ENCODE assay signal across 19 mouse cellular contexts in the genomic region with DNA sequence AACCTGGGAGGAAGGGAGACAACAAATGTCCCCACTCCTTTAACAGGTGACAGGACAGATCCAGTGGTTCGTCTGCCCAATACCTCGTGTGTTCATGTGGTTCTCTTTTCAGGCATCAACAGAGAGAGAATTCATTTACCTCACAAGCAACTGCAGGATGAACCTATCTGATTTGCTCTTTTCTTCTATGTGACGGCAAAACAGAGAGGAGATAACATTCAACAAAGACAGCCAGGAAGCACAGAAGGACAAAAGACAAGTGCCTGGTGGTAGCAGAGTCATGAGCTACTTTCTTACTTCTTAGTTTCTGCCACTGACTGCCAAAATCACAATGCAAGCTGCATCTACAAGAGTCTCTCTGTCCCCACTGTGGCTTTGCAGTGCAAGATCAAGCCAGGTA. TPM values are rescaled to one million over a fixed set of nuclear protein-coding genes. Genes with fewer than 3 reads are reported as not detected.
DNase-seq lines count a peak whose midpoint lies in the region; ATAC-seq and TF ChIP-seq lines count a peak whose summit lies in the region.
"Had no signal": no experiment of that assay in that cellular context is flagged by ENCODE, and none has a peak within 500 bp of the region (broad histone marks: within the 10 kb centered on the region; RNA-seq: fewer than 3 reads in every experiment).

No protein-coding gene starts in this region.

- peak overlapping the region; percentile 63 for H3K9ac ChIP-seq in liver, embryonic 13.5 days
- H3K9ac ChIP-seq in stomach, embryonic 15.5 days, result no peak overlapping the region
- H3K9ac ChIP-seq in kidney, embryonic 15.5 days, result no peak overlapping the region
- no peak overlapping the region for H3K9ac ChIP-seq in hindbrain, postnatal 0 days (replicated peaks; ENCODE audit: low read length)
- H3K9ac ChIP-seq: forebrain, embryonic 15.5 days; hindbrain, embryonic 15.5 days; limb, embryonic 12.5 days; midbrain, embryonic 15.5 days had no signal

- no peak for TF ChIP-seq CTCF in hindbrain, postnatal 0 days (IDR thresholded peaks at IDR 0.05; ENCODE audit: low read depth)

- no peaks in the 10 kb centered on the region for H3K27me3 ChIP-seq in megakaryocyte, embryonic 14.5 days (replicated peaks)
- H3K27me3 ChIP-seq in liver, embryonic 13.5 days, result no peaks in the 10 kb centered on the region
- H3K27me3 ChIP-seq in stomach, embryonic 15.5 days (replicated peaks), result no peaks in the 10 kb centered on the region
- H3K27me3 ChIP-seq in kidney, embryonic 15.5 days, result no peaks in the 10 kb centered on the region
- H3K27me3 ChIP-seq in hindbrain, postnatal 0 days (ENCODE audit: insufficient read depth, low read length), result no peaks in the 10 kb centered on the region
- H3K27me3 ChIP-seq: forebrain, embryonic 15.5 days; hindbrain, embryonic 15.5 days; limb, embryonic 12.5 days; midbrain, embryonic 15.5 days had no signal

- peaks cover 88% of the 10 kb centered on the region for H3K4me1 ChIP-seq in megakaryocyte, embryonic 14.5 days
- peaks cover 94% of the 10 kb centered on the region for H3K4me1 ChIP-seq in liver, embryonic 13.5 days (replicated peaks)
- 0 out of 2 replicates have a peak, but pooled peaks cover 2% of the 10 kb centered on the region for H3K4me1 ChIP-seq in stomach, embryonic 15.5 days
- H3K4me1 ChIP-seq in kidney, embryonic 15.5 days, result peaks cover 11% of the 10 kb centered on the region
- H3K4me1 ChIP-seq in hindbrain, postnatal 0 days (ENCODE audit: insufficient read depth, low read length), result no peaks in the 10 kb centered on the region; the same call in 1 of the 2 replicates
- H3K4me1 ChIP-seq: forebrain, embryonic 15.5 days; limb, embryonic 12.5 days; midbrain, embryonic 15.5 days had no signal

- no peak for ATAC-seq in megakaryocyte, adult 5-6 weeks (ENCODE audit: poor library complexity, severe bottlenecking)
- ATAC-seq in liver, embryonic 13.5 days (ENCODE audit: low read depth), result peak; percentile 11
- no peak for ATAC-seq in stomach, embryonic 15.5 days (ENCODE audit: insufficient read depth, low FRiP score, low read depth)
- no peak for ATAC-seq in kidney, embryonic 15.5 days (replicated peaks; ENCODE audit: low FRiP score)
- no peak for ATAC-seq in hindbrain, postnatal 0 days
- ATAC-seq: forebrain, embryonic 15.5 days; midbrain, embryonic 15.5 days had no signal

- no peaks in the 10 kb centered on the region for H3K9me3 ChIP-seq in megakaryocyte, embryonic 14.5 days
- H3K9me3 ChIP-seq in liver, embryonic 13.5 days (replicated peaks), result no peaks in the 10 kb centered on the region
- no peaks in the 10 kb centered on the region for H3K9me3 ChIP-seq in stomach, embryonic 15.5 days
- H3K9me3 ChIP-seq in kidney, embryonic 15.5 days (replicated peaks), result no peaks in the 10 kb centered on the region
- H3K9me3 ChIP-seq in hindbrain, postnatal 0 days (ENCODE audit: low read length), result no peaks in the 10 kb centered on the region
- H3K9me3 ChIP-seq: forebrain, embryonic 15.5 days; hindbrain, embryonic 15.5 days; limb, embryonic 12.5 days; midbrain, embryonic 15.5 days had no signal

- 37% methylated on average over 3 of the region's 3 CpGs for WGBS in liver, embryonic 13.5 days (ENCODE audit: insufficient replicate concordance)
- WGBS in stomach, embryonic 15.5 days, result 60% methylated on average over 3 of the region's 3 CpGs
- WGBS in kidney, embryonic 15.5 days, result 80% methylated on average over 3 of the region's 3 CpGs
- WGBS in hindbrain, postnatal 0 days, result 81% methylated on average over 3 of the region's 3 CpGs

- H3K4me3 ChIP-seq in megakaryocyte, embryonic 14.5 days (replicated peaks), result peak overlapping the region; percentile 31
- peak overlapping the region; percentile 31 for H3K4me3 ChIP-seq in liver, embryonic 13.5 days (replicated peaks)
- H3K4me3 ChIP-seq in stomach, embryonic 15.5 days (replicated peaks), result no peak overlapping the region
- no peak overlapping the region for H3K4me3 ChIP-seq in kidney, embryonic 15.5 days (replicated peaks)
- no peak overlapping the region for H3K4me3 ChIP-seq in hindbrain, postnatal 0 days (ENCODE audit: low read length)
- H3K4me3 ChIP-seq: forebrain, embryonic 15.5 days; heart, adult 2 months; hindbrain, embryonic 15.5 days; limb, embryonic 12.5 days; midbrain, embryonic 15.5 days had no signal

- H3K27ac ChIP-seq in liver, embryonic 13.5 days, result peak overlapping the region; percentile 84
- peak overlapping the region; percentile 13; the same call in 1 of the 2 replicates for H3K27ac ChIP-seq in stomach, embryonic 15.5 days
- no peak overlapping the region for H3K27ac ChIP-seq in kidney, embryonic 15.5 days
- H3K27ac ChIP-seq in hindbrain, postnatal 0 days, result no peak overlapping the region
- H3K27ac ChIP-seq: forebrain, embryonic 15.5 days; heart, adult 2 months; hindbrain, embryonic 15.5 days; limb, embryonic 12.5 days; midbrain, embryonic 15.5 days had no signal

- H3K36me3 ChIP-seq in megakaryocyte, embryonic 14.5 days (replicated peaks; ENCODE audit: low read length), result peaks cover 81% of the 10 kb centered on the region
- H3K36me3 ChIP-seq in liver, embryonic 13.5 days, result peaks cover 87% of the 10 kb centered on the region
- H3K36me3 ChIP-seq in stomach, embryonic 15.5 days, result 0 out of 2 replicates have a peak, but pooled peaks cover 3% of the 10 kb centered on the region
- H3K36me3 ChIP-seq in kidney, embryonic 15.5 days, result peaks cover 9% of the 10 kb centered on the region
- peaks cover 6% of the 10 kb centered on the region; the same call in 1 of the 2 replicates for H3K36me3 ChIP-seq in hindbrain, postnatal 0 days (ENCODE audit: insufficient read depth, low read length)
- H3K36me3 ChIP-seq: forebrain, embryonic 15.5 days had no signal

- peak; percentile 18 for DNase-seq in T-cell, adult 2 months (ENCODE audit: low spot score)
- DNase-seq in liver, embryonic 13.5 days, result no peak
- no peak for DNase-seq in hindbrain, postnatal 0 days (ENCODE audit: low spot score)
- DNase-seq: adrenal gland, adult 2 months; heart, adult 2 months; heart, postnatal 10 days; kidney, adult 18-20 months; kidney, postnatal 4 days; lung, postnatal 10 days; right cerebral cortex, postnatal 4 days; thymus, postnatal 25 days had no signal

- peak overlapping the region; percentile 56 for H3K4me2 ChIP-seq in liver, embryonic 13.5 days
- no peak overlapping the region for H3K4me2 ChIP-seq in stomach, embryonic 15.5 days
- H3K4me2 ChIP-seq in kidney, embryonic 15.5 days, result no peak overlapping the region
- H3K4me2 ChIP-seq in hindbrain, postnatal 0 days (ENCODE audit: low read depth, low read length), result no peak overlapping the region
- H3K4me2 ChIP-seq: forebrain, embryonic 15.5 days; hindbrain, embryonic 15.5 days; limb, embryonic 12.5 days; midbrain, embryonic 15.5 days had no signal

RNA-seq across cellular contexts. Expression of gene Ranbp10, which starts 15.6 kb away (rescaled TPM):
- 10.3 and 11.1 TPM in 2 replicates for polyA plus RNA-seq in megakaryocyte, embryonic 14.5 days (2012; ENCODE audit: insufficient read depth, low replicate concordance)
- total RNA-seq in megakaryocyte, adult 5-6 weeks (2015), result 10.2 and 10.5 TPM in 2 replicates
- total RNA-seq in megakaryocyte, adult 5-6 weeks (2017), result 6.4 and 7.0 TPM in 2 replicates
- 36.1 and 36.2 TPM in 2 replicates for polyA plus RNA-seq in liver, embryonic 13.5 days (2015; fragmentation: Nextera tagmentation; extraction: Ambion mirVana)
- polyA plus RNA-seq in stomach, embryonic 15.5 days (2015; fragmentation: Nextera tagmentation; extraction: Ambion mirVana), result 13.1 and 13.4 TPM in 2 replicates
- polyA plus RNA-seq in kidney, embryonic 15.5 days (2015; fragmentation: Nextera tagmentation; extraction: Ambion mirVana), result 12.2 and 13.8 TPM in 2 replicates
- 10.5 and 15.7 TPM in 2 replicates for total RNA-seq in hindbrain, postnatal 0 days (2014; rRNA removed)
- polyA plus RNA-seq in hindbrain, postnatal 0 days (2015; fragmentation: Nextera tagmentation; extraction: Ambion mirVana), result 6.3 and 7.2 TPM in 2 replicates

RNA-seq across cellular contexts. Expression of gene Tsnaxip1, which starts 16.0 kb away (rescaled TPM):
- polyA plus RNA-seq in megakaryocyte, embryonic 14.5 days (2012; ENCODE audit: insufficient read depth, low replicate concordance), result not detected in 2 replicates
- total RNA-seq in megakaryocyte, adult 5-6 weeks (2015), result not detected in 2 replicates
- total RNA-seq in megakaryocyte, adult 5-6 weeks (2017), result not detected in 2 replicates
- 0.06 and 0.08 TPM in 2 replicates for polyA plus RNA-seq in liver, embryonic 13.5 days (2015; fragmentation: Nextera tagmentation; extraction: Ambion mirVana)
- polyA plus RNA-seq in stomach, embryonic 15.5 days (2015; fragmentation: Nextera tagmentation; extraction: Ambion mirVana), result not detected in 2 replicates
- polyA plus RNA-seq in kidney, embryonic 15.5 days (2015; fragmentation: Nextera tagmentation; extraction: Ambion mirVana), result 0.13 and 0.14 TPM in 2 replicates
- total RNA-seq in hindbrain, postnatal 0 days (2014; rRNA removed), result 0.36 and 0.37 TPM in 2 replicates
- polyA plus RNA-seq in hindbrain, postnatal 0 days (2015; fragmentation: Nextera tagmentation; extraction: Ambion mirVana), result 0.64 and 0.71 TPM in 2 replicates
- total RNA-seq: adrenal gland, adult 2 months; heart, adult 2 months; heart, postnatal 10 days had no signal
- polyA plus RNA-seq: adrenal gland, adult 2 months had no signal

RNA-seq across cellular contexts. Expression of gene Cenpt, which starts 41.5 kb away (rescaled TPM):
- 22.5 and 23.5 TPM in 2 replicates for polyA plus RNA-seq in megakaryocyte, embryonic 14.5 days (2012; ENCODE audit: insufficient read depth, low replicate concordance)
- total RNA-seq in megakaryocyte, adult 5-6 weeks (2015), result 12.4 and 18.3 TPM in 2 replicates
- total RNA-seq in megakaryocyte, adult 5-6 weeks (2017), result 16.7 and 25.0 TPM in 2 replicates
- 21.5 and 22.3 TPM in 2 replicates for polyA plus RNA-seq in liver, embryonic 13.5 days (2015; fragmentation: Nextera tagmentation; extraction: Ambion mirVana)
- 38.0 and 41.2 TPM in 2 replicates for polyA plus RNA-seq in stomach, embryonic 15.5 days (2015; fragmentation: Nextera tagmentation; extraction: Ambion mirVana)
- 42.0 and 47.0 TPM in 2 replicates for polyA plus RNA-seq in kidney, embryonic 15.5 days (2015; fragmentation: Nextera tagmentation; extraction: Ambion mirVana)
- 40.9 and 45.3 TPM in 2 replicates for total RNA-seq in hindbrain, postnatal 0 days (2014; rRNA removed)
- 39.9 and 42.8 TPM in 2 replicates for polyA plus RNA-seq in hindbrain, postnatal 0 days (2015; fragmentation: Nextera tagmentation; extraction: Ambion mirVana)

RNA-seq across cellular contexts. Expression of gene Thap11, which starts 43.4 kb away (rescaled TPM):
- polyA plus RNA-seq in megakaryocyte, embryonic 14.5 days (2012; ENCODE audit: insufficient read depth, low replicate concordance), result 12.4 and 38.2 TPM in 2 replicates
- total RNA-seq in megakaryocyte, adult 5-6 weeks (2015), result 42.8 and 48.9 TPM in 2 replicates
- 38.5 and 42.6 TPM in 2 replicates for total RNA-seq in megakaryocyte, adult 5-6 weeks (2017)
- polyA plus RNA-seq in liver, embryonic 13.5 days (2015; fragmentation: Nextera tagmentation; extraction: Ambion mirVana), result 38.2 and 40.7 TPM in 2 replicates
- 61.6 and 63.3 TPM in 2 replicates for polyA plus RNA-seq in stomach, embryonic 15.5 days (2015; fragmentation: Nextera tagmentation; extraction: Ambion mirVana)
- 66.9 and 67.5 TPM in 2 replicates for polyA plus RNA-seq in kidney, embryonic 15.5 days (2015; fragmentation: Nextera tagmentation; extraction: Ambion mirVana)
- 86.9 and 112 TPM in 2 replicates for total RNA-seq in hindbrain, postnatal 0 days (2014; rRNA removed)
- 44.9 and 45.6 TPM in 2 replicates for polyA plus RNA-seq in hindbrain, postnatal 0 days (2015; fragmentation: Nextera tagmentation; extraction: Ambion mirVana)

RNA-seq across cellular contexts. Expression of gene Nutf2, which starts 48.8 kb away (rescaled TPM):
- polyA plus RNA-seq in megakaryocyte, embryonic 14.5 days (2012; ENCODE audit: insufficient read depth, low replicate concordance), result 5.8 and 51.6 TPM in 2 replicates
- total RNA-seq in megakaryocyte, adult 5-6 weeks (2015), result 103 and 117 TPM in 2 replicates
- 40.9 and 54.5 TPM in 2 replicates for total RNA-seq in megakaryocyte, adult 5-6 weeks (2017)
- polyA plus RNA-seq in liver, embryonic 13.5 days (2015; fragmentation: Nextera tagmentation; extraction: Ambion mirVana), result 152 and 192 TPM in 2 replicates
- 151 and 214 TPM in 2 replicates for polyA plus RNA-seq in stomach, embryonic 15.5 days (2015; fragmentation: Nextera tagmentation; extraction: Ambion mirVana)
- 283 and 294 TPM in 2 replicates for polyA plus RNA-seq in kidney, embryonic 15.5 days (2015; fragmentation: Nextera tagmentation; extraction: Ambion mirVana)
- total RNA-seq in hindbrain, postnatal 0 days (2014; rRNA removed), result 20.1 and 49.6 TPM in 2 replicates
- polyA plus RNA-seq in hindbrain, postnatal 0 days (2015; fragmentation: Nextera tagmentation; extraction: Ambion mirVana), result 119 and 158 TPM in 2 replicates

Comparison
In these comparisons a context has a peak if more than half of its experiments do, and no peak if none do; other contexts are left out.
1. H3K4me3 ChIP-seq: peak in megakaryocyte, embryonic 14.5 days (single experiment) and liver, embryonic 13.5 days (single experiment); none in stomach, embryonic 15.5 days (single experiment), kidney, embryonic 15.5 days (single experiment) and hindbrain, postnatal 0 days (single experiment).
2. H3K27ac ChIP-seq: peak in liver, embryonic 13.5 days (single experiment) and stomach, embryonic 15.5 days (single experiment); none in kidney, embryonic 15.5 days (single experiment) and hindbrain, postnatal 0 days (single experiment).